Mouse (Mus musculus) MEL (cell line): Measurements from ENCODE around the gene Atpaf1. TPM values are rescaled to one million over a fixed set of nuclear protein-coding genes. Genes with fewer than 3 reads are reported as not detected.

Experiments
- DNase-seq: peaks from one replicate; pipeline ENCODE4 v3.0.0; 2011; ENCODE audit warnings: low read depth, low spot score
- H3K27ac ChIP-seq: 2 replicates; pipeline ENCODE4 v1.5.1; 2012; ENCODE audit warnings: low read depth, mild to moderate bottlenecking, control low read depth, low read length, moderate library complexity; ENCODE audit not compliant: control insufficient read depth
- H3K27me3 ChIP-seq, 2 experiments: fragments of 150-350 bp in 1 of 2; sonication (generic) in 1 of 2; 2 replicates each; pipeline ENCODE4 v1.6.1; 2012; ENCODE audit warnings: low read length in 2 of 2, mild to moderate bottlenecking in 2 of 2, improper control_type of control experiment in 1 of 2, moderate library complexity in 1 of 2; ENCODE audit not compliant: insufficient read depth in 2 of 2, control insufficient read depth in 1 of 2
- H3K36me3 ChIP-seq, 2 experiments: 2 replicates each; pipeline ENCODE4 v1.6.1; 2012 to 2014; ENCODE audit warnings: low read length in 2 of 2, improper control_type of control experiment in 1 of 2, inconsistent platforms in 1 of 2, mild to moderate bottlenecking in 1 of 2; ENCODE audit not compliant: insufficient read depth in 2 of 2, control insufficient read depth in 1 of 2
- H3K4me1 ChIP-seq, 2 experiments: fragments of 150-350 bp in 1 of 2; sonication (generic) in 1 of 2; 2 replicates each; pipeline ENCODE4 v1.6.1; 2012; ENCODE audit warnings: low read length in 2 of 2, improper control_type of control experiment in 1 of 2, mild to moderate bottlenecking in 1 of 2; ENCODE audit not compliant: insufficient read depth in 2 of 2, control insufficient read depth in 1 of 2
- H3K4me3 ChIP-seq, 2 experiments: fragments of 150-350 bp in 1 of 2; sonication (generic) in 1 of 2; 2 replicates each; pipeline ENCODE4 v1.5.1; 2012; ENCODE audit warnings: low read depth in 2 of 2, low read length in 2 of 2, mild to moderate bottlenecking in 2 of 2, moderate library complexity in 2 of 2, control low read depth in 1 of 2, improper control_type of control experiment in 1 of 2; ENCODE audit not compliant: control insufficient read depth in 1 of 2, insufficient read depth in 1 of 2
- H3K79me2 ChIP-seq: 2 replicates; pipeline ENCODE4 v1.6.1; 2012; ENCODE audit warnings: mild to moderate bottlenecking, low read length, moderate library complexity; ENCODE audit not compliant: control insufficient read depth, poor library complexity, insufficient read depth
- H3K9ac ChIP-seq: 2 replicates; pipeline ENCODE4 v1.6.1; 2012; ENCODE audit warnings: low read depth, mild to moderate bottlenecking, control low read depth, low read length, moderate library complexity; ENCODE audit not compliant: control insufficient read depth, poor library complexity, severe bottlenecking
- H3K9me3 ChIP-seq: fragments of 150-350 bp; sonication (generic); replicated peaks from 2 replicates; pipeline ENCODE4 v1.6.1; 2012; ENCODE audit warnings: mild to moderate bottlenecking, low read length, improper control_type of control experiment, moderate library complexity; ENCODE audit not compliant: insufficient read depth
- BHLHE40 ChIP-seq: IDR thresholded peaks from 2 replicates; pipeline ENCODE4 v1.6.1; 2012; ENCODE audit warnings: low read depth, mild to moderate bottlenecking, inconsistent platforms, low read length, improper control_type of control experiment, borderline replicate concordance
- CHD2 ChIP-seq: IDR thresholded peaks from 2 replicates; pipeline ENCODE4 v1.6.1; 2011; ENCODE audit warnings: low read length, improper control_type of control experiment
- CTCF ChIP-seq, 3 experiments: IDR thresholded peaks in 2 of 3; conservative IDR thresholded peaks in 1 of 3; 2 replicates each; pipeline ENCODE4 v1.5.1; 2011 to 2012; ENCODE audit warnings: low read length in 3 of 3, low read depth in 2 of 3, mild to moderate bottlenecking in 2 of 3, improper control_type of control experiment in 1 of 3, inconsistent platforms in 1 of 3, mixed read lengths in 1 of 3, moderate library complexity in 1 of 3; ENCODE audit not compliant: control insufficient read depth in 1 of 3, insufficient read depth in 1 of 3, poor library complexity in 1 of 3, severe bottlenecking in 1 of 3
- EP300 ChIP-seq, 2 experiments: IDR thresholded peaks; 2 replicates each; pipeline ENCODE4 v1.6.1; 2011; ENCODE audit warnings: improper control_type of control experiment in 2 of 2, low read length in 2 of 2, low read depth in 1 of 2, mild to moderate bottlenecking in 1 of 2
- GABPA ChIP-seq: IDR thresholded peaks from 2 replicates; pipeline ENCODE4 v1.6.1; 2012; ENCODE audit warnings: low read depth, mild to moderate bottlenecking, inconsistent platforms, low read length, improper control_type of control experiment, moderate library complexity
- HCFC1 ChIP-seq: IDR thresholded peaks from 2 replicates; pipeline ENCODE4 v1.6.1; 2012; ENCODE audit warnings: low read depth, mild to moderate bottlenecking, inconsistent platforms, low read length, improper control_type of control experiment, moderate library complexity
- JUND ChIP-seq: IDR thresholded peaks from 2 replicates; pipeline ENCODE4 v1.6.1; 2011; ENCODE audit warnings: low read depth, mild to moderate bottlenecking, improper control_type of control experiment, low read length
- KAT2A ChIP-seq: conservative IDR thresholded peaks from 2 replicates; pipeline ENCODE4 v1.6.1; 2012; ENCODE audit warnings: low read depth, low read length, improper control_type of control experiment, inconsistent platforms
- MAFK ChIP-seq: IDR thresholded peaks from 2 replicates; pipeline ENCODE4 v1.6.1; 2011; ENCODE audit warnings: low read depth, mild to moderate bottlenecking, low read length, improper control_type of control experiment, borderline replicate concordance
- MAZ ChIP-seq: IDR thresholded peaks from 2 replicates; pipeline ENCODE4 v1.6.1; 2012; ENCODE audit warnings: low read depth, mild to moderate bottlenecking, inconsistent platforms, low read length, improper control_type of control experiment
- MEF2A ChIP-seq: IDR thresholded peaks from 2 replicates; pipeline ENCODE4 v1.6.1; 2014; ENCODE audit warnings: low read depth, mild to moderate bottlenecking, inconsistent platforms, low read length, improper control_type of control experiment; ENCODE audit not compliant: poor library complexity, insufficient replicate concordance, severe bottlenecking; ENCODE audit errors: extremely low read depth
- MYC ChIP-seq: IDR thresholded peaks from 2 replicates; pipeline ENCODE4 v1.6.1; 2011; ENCODE audit warnings: low read depth, mild to moderate bottlenecking, low read length, improper control_type of control experiment, moderate library complexity
- NRF1 ChIP-seq: IDR thresholded peaks from 2 replicates; pipeline ENCODE4 v1.6.1; 2014; ENCODE audit warnings: low read depth, mild to moderate bottlenecking, inconsistent platforms, low read length, improper control_type of control experiment, moderate library complexity; ENCODE audit not compliant: poor library complexity, insufficient read depth, severe bottlenecking
- RAD21 ChIP-seq: IDR thresholded peaks from 2 replicates; pipeline ENCODE4 v1.6.1; 2011; ENCODE audit warnings: mild to moderate bottlenecking, low read depth, low read length, improper control_type of control experiment
- TAL1 ChIP-seq: IDR thresholded peaks from 2 replicates; pipeline ENCODE4 v1.6.1; 2012; ENCODE audit warnings: mild to moderate bottlenecking, inconsistent platforms, low read length, moderate library complexity, mixed read lengths
- TBP ChIP-seq: IDR thresholded peaks from 2 replicates; pipeline ENCODE4 v1.8.0; 2011; ENCODE audit warnings: low read depth, low read length, improper control_type of control experiment
- UBTF ChIP-seq: IDR thresholded peaks from 2 replicates; pipeline ENCODE4 v1.6.1; 2012; ENCODE audit warnings: low read depth, mild to moderate bottlenecking, inconsistent platforms, low read length, improper control_type of control experiment, moderate library complexity, borderline replicate concordance; ENCODE audit not compliant: insufficient read depth
- USF1 ChIP-seq: IDR thresholded peaks from 2 replicates; pipeline ENCODE4 v1.6.1; 2014; ENCODE audit warnings: low read depth, mild to moderate bottlenecking, inconsistent platforms, low read length, improper control_type of control experiment, moderate library complexity
- USF2 ChIP-seq, 2 experiments: IDR thresholded peaks; 2 replicates each; pipeline ENCODE4 v1.6.1; 2011 to 2012; ENCODE audit warnings: improper control_type of control experiment in 2 of 2, low read length in 2 of 2, borderline replicate concordance in 1 of 2, inconsistent platforms in 1 of 2, low read depth in 1 of 2, mild to moderate bottlenecking in 1 of 2; ENCODE audit not compliant: insufficient read depth in 1 of 2
- ZMIZ1 ChIP-seq: IDR thresholded peaks from 2 replicates; pipeline ENCODE4 v1.6.1; 2012; ENCODE audit warnings: low read depth, mild to moderate bottlenecking, inconsistent platforms, low read length, improper control_type of control experiment, moderate library complexity
- polyA plus RNA-seq, 2 experiments: library from polyadenylated mRNA; stranded (reverse) in 1 of 2; unstranded in 1 of 2; fragments of >175 nt in 1 of 2; fragments of >200 nt in 1 of 2; gene quantifications; 2 replicates each; pipeline versions ENCODE4 v1.2.1 to v1.2.4; 2012; ENCODE audit warnings: low replicate concordance in 2 of 2, low read depth in 1 of 2; ENCODE audit not compliant: insufficient read length in 2 of 2, insufficient read depth in 1 of 2, missing spikeins in 1 of 2
- total RNA-seq: library from RNA; depleted of rRNA; stranded (reverse); fragments of 300-350 nt; gene quantifications from 2 replicates; pipeline ENCODE4 v1.2.3, GENCODE M21; 2012

Gene Atpaf1
- total and polyA plus RNA-seq, 3 experiments = 23.4 to 24.5 TPM; not detected in 1

- Histone ChIP-seq H3K79me2 (no peaks in the 10 kb centered on the region), H3K27ac (no peak overlapping the region), H3K4me3 (no peak overlapping the region), H3K9ac (no peak overlapping the region), H3K4me1 (peaks cover 0 to 2% of the 10 kb centered on the region in 2 experiments; a peak in 1 of 4 replicates), H3K36me3 (peaks cover 0 to 3% of the 10 kb centered on the region in 2 experiments; a peak in 2 of 4 replicates), H3K27me3 (no peaks in the 10 kb centered on the region), H3K9me3 (no peaks in the 10 kb centered on the region)
- no peak for DNase-seq
- no peak for TF ChIP-seq UBTF
- no peak for TF ChIP-seq KAT2A
- no peak for TF ChIP-seq CTCF (IDR thresholded peaks at IDR 0.05 in 2 of 3, conservative IDR thresholded peaks at IDR 0.05 in 1 of 3; ENCODE audit: control insufficient read depth in 1 of 3, insufficient read depth in 1 of 3, low read depth in 2 of 3, low read length in 3 of 3, poor library complexity in 1 of 3, severe bottlenecking in 1 of 3)
- TF ChIP-seq GABPA = no peak
- TF ChIP-seq JUND = no peak
- TF ChIP-seq EP300 (IDR thresholded peaks at IDR 0.05; ENCODE audit: low read depth in 1 of 2, low read length in 2 of 2) = no peak
- TF ChIP-seq MYC = no peak
- no peak for TF ChIP-seq MEF2A
- no peak for TF ChIP-seq MAZ
- TF ChIP-seq CHD2 = no peak
- TF ChIP-seq RAD21 = no peak
- no peak for TF ChIP-seq USF2 (IDR thresholded peaks at IDR 0.05; ENCODE audit: borderline replicate concordance in 1 of 2, insufficient read depth in 1 of 2, low read depth in 1 of 2, low read length in 2 of 2)
- no peak for TF ChIP-seq MAFK
- TF ChIP-seq HCFC1 = no peak
- TF ChIP-seq USF1 = no peak
- no peak for TF ChIP-seq NRF1
These were observed 27.7 kb downstream of the Atpaf1 start for GRCm38 (mm10) chr4:115812326-115812725.

GRCm38 (mm10) chr4:115815606-115816005 is 31.0 kb downstream of the Atpaf1 start:
- no peaks in the 10 kb centered on the region for H3K27me3 ChIP-seq
- H3K9me3 ChIP-seq = no peaks in the 10 kb centered on the region
- no peak overlapping the region for H3K4me3 ChIP-seq
- H3K36me3 ChIP-seq = peaks cover 3 to 10% of the 10 kb centered on the region in 2 experiments
- no peak overlapping the region for H3K27ac ChIP-seq
- no peaks in the 10 kb centered on the region for H3K79me2 ChIP-seq
- peaks cover 7 to 9% of the 10 kb centered on the region in 2 experiments; a peak in 3 of 4 replicates for H3K4me1 ChIP-seq
- H3K9ac ChIP-seq = no peak overlapping the region
- TF ChIP-seq EP300 (IDR thresholded peaks at IDR 0.05; ENCODE audit: low read depth in 1 of 2, low read length in 2 of 2) (no peak), TBP (no peak), BHLHE40 (no peak), TAL1 (no peak), ZMIZ1 (no peak), JUND (no peak)
- no peak for DNase-seq
